Mouse (Mus musculus): Measurements from ENCODE around the gene Sgms1.
A peak's percentile ranks its signal among the peaks of the same experiment; 100 is the strongest.

Sgms1 gene

GRCm38 (mm10) chr19:32199133-32199532 lies 190.4 kb downstream of the Sgms1 start:
- DNase-seq: no peak

DNA sequence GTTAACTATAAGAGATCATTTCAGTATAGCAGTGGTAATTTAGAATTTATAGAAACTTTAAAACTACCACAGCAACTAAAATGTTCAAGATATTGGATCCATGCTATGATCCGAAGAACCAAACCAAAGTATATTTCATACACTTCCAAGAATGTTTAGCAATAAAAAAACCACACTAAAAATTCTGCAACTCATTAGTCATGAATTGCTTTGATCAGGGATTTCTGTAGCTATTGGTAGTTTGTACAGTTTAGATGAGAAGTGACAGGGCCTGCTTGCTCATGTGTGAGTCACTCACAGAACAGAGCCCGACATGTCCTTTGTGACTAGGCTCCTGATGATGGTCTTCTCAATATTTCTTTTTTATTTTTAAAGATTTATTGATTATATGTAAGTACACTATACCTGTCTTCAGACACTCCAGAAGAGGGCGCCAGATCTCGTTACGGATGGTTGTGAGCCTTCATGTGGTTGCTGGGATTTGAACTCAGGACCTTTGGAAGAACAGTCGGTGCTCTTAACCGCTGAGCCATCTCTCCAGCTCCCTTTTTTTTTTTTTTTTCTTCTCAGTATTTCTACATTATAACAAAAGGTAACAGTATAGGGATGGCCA lies 190.9 kb downstream of the Sgms1 start:
- DNase-seq: no peak

GRCm38 (mm10) chr19:32196976-32197819 lies 192.3 kb downstream of the Sgms1 start:
- no peak for DNase-seq

- no peak for DNase-seq
These were observed 193.3 kb downstream of the Sgms1 start for GRCm38 (mm10) chr19:32196222-32196621.

GRCm38 (mm10) chr19:32194863-32195262 lies 194.7 kb downstream of the Sgms1 start:
- no peak for DNase-seq

DNA sequence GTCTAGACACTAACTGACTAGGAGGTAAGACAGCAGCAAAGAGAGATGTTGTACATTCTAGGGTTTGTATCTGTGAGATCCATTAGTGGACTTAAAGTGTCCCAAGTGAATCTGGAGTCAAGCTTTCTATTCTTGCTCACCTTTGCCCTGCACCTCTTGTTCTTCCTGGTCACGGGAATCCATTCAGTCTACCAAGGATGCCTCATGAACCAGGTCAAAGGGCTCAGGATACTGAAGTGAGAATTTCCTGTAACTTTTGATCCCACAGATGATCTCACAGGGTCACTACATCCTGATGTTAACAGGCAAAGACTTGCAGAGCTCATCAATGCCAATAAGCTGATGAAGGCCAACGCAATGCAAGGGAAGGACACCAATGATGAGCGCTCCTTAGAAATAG lies 195.4 kb downstream of the Sgms1 start:
- peak; percentile 36 for DNase-seq

- no peak for DNase-seq
These were observed 197.9 kb downstream of the Sgms1 start for GRCm38 (mm10) chr19:32191596-32191995.

DNA sequence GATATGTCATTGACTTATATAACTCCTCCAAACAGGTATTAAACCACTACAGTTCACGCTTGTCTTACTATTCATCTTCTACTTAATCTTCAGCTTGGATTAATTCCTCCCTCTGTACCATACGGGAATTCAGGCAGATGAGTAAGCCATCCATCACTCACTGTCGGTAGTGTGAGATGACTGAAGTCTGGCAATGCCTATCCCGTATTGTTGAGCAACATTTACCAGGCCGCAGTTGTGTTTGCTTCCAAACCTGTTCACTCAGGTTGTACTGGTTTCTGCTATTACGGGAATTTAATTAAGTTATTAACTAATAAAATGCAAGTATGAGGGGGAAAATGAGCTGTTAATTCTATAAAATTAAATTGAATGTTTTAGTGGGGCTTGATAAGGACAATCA lies 199.6 kb downstream of the Sgms1 start:
- no peak for DNase-seq

DNA sequence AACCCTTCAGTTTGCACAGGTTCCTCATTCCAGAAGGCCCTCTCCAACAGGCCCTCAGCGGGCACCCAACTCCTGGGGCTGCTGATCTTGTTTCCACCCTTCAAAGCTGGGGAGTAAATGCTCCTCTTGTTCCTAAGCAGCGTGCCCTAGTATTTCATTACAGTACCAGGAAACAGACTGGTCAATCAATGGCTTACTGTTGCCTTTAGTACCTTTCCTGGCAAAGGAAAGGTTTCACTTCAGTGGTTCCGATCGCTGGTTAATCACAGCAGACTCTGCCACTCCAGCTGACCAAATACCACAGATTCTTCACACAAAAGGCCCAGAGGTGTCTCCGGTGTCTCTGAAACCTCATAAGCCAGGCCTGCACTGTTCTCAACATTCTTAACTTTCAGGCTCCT lies 200.5 kb downstream of the Sgms1 start:
- DNase-seq: peak; percentile 76

- peak; percentile 48 for DNase-seq
These were observed 202.9 kb downstream of the Sgms1 start for GRCm38 (mm10) chr19:32186594-32187092.

GRCm38 (mm10) chr19:32183005-32183404 lies 206.5 kb downstream of the Sgms1 start:
- DNase-seq: no peak

DNA sequence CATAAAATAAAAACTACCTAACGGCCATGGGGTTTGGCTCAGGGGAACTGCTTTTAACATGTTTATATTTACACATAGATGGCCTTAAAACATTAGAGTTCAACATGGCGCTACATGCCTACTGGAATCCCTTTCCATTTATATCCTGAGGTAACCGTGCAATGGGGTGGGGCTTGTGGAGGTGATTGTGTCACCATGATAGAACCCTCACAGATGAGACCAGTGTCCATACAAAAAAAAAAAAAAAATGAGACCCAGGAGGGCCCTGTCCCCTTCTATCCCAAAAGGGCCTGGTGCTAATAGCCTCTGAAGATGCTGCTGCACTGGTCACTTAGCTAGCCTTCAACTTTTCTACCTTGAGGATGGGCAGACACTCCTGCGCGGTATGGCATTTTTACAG lies 207.0 kb downstream of the Sgms1 start:
- DNase-seq: no peak

DNA sequence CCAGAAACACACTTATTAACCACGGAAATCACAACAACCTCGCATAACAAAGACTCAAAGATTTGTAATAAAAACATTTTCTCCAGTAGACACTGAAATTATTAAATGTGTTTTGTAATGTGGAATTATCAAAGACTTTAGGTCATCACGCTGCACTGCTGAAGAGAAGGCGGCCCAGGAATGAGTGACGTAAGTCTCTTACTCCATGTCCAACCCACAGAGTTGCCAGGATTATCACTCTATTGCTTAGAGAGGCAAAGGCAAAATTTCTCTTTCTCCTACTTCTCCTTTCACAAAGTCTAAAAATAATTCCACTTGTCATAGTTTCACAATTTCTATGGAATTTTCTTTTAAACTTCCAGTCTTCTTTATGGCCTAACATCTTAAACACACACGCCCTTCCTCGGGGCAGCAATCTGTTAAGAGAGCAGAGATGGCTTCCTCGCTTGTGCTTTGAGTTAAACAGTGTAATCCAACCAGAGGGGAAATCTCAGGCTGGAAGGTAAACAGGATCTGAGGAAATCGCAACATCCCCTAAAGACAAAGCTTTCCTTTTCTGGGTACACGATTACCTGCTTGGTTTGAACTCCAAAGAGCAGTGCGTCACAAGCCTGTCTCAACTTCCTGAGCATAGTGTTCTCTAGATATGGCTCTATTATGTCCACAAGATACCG lies 207.7 kb downstream of the Sgms1 start:
- no peak for DNase-seq

- DNase-seq: peak; percentile 81
These were observed 208.5 kb downstream of the Sgms1 start for GRCm38 (mm10) chr19:32180756-32181674.

DNA sequence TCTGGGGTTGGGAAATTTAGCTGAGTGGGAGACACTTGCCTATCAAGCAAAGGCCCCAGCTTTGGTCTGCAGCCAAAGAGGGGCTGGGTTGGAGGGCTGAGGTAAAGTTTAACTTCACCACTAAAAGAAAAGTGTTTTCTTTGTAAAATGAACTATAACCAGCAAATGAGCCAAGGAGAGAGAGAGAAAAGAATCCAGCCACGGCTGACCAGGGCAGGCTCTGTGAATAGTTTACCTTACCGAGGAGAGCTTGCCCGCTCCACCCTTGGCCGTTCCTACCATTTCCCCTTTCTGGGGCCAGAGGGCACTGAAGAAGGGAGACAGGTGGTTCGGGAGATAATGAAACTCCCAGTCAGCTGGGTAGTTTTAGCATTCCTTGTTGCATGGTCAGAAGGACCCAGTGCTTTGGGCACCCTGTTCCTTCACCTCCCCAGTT lies 209.5 kb downstream of the Sgms1 start:
- peak; percentile 89 for DNase-seq

GRCm38 (mm10) chr19:32179514-32179913 lies 210.0 kb downstream of the Sgms1 start:
- no peak for DNase-seq

- DNase-seq: no peak
These were observed 211.4 kb downstream of the Sgms1 start for GRCm38 (mm10) chr19:32178161-32178560.

DNA sequence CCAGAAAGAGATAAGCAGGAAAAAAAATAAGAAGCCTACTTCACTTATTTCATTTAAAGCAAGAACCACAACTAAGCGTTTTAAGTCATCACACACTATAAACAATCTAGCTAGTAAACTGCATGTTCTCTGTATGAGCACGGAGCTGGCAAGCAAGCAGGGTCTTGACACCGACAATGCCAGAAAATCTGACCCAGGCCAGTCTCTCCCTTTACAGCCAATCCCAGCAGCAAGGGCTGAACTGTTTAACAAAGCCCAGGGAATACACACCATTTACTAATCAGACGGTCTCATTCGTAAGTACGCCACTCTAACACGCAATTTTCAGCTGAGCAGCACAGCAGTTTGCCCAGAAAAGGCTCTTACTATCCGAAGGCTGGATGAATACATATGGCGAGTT lies 213.1 kb downstream of the Sgms1 start:
- no peak for DNase-seq

DNA sequence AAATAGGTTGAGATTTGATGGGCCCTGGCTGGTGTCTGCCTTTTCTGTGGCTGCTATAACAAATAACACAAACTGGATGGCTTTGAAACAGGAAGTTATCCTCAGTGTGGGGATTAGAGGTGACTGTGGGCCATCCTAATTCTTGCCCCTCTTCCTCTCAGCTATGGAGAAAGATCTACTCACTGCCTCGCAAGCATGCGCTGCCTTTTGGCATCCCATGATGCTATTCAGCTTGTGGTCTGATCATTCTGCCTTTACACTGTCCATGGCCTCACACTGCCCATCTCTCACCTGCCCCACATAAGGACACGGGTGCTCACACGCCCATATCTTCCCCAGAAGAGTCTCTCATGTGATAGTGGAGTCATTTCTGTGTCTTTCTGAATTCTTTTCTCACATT lies 213.5 kb downstream of the Sgms1 start:
- DNase-seq: no peak

- DNase-seq: no peak
These were observed 214.5 kb downstream of the Sgms1 start for GRCm38 (mm10) chr19:32175013-32175412.

DNA sequence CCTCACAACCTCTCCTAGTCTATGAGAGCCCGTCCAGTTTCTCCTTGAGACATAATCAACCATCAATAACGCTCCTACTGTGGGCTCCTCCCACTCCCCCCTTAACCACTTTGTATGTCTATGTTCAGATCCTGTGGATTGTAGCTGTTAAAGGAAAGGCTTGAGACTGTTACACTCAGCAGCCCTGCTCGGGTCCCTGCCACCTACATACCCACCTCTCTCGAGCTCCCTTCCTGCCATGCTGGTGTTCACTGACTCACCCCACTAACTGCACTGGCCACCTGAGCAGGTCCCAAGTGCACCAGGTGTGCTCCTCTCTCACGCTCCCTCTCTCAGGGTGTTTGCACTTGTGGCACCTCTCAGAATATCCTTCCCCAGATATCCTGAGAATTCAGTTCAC lies 215.0 kb downstream of the Sgms1 start:
- no peak for DNase-seq

DNA sequence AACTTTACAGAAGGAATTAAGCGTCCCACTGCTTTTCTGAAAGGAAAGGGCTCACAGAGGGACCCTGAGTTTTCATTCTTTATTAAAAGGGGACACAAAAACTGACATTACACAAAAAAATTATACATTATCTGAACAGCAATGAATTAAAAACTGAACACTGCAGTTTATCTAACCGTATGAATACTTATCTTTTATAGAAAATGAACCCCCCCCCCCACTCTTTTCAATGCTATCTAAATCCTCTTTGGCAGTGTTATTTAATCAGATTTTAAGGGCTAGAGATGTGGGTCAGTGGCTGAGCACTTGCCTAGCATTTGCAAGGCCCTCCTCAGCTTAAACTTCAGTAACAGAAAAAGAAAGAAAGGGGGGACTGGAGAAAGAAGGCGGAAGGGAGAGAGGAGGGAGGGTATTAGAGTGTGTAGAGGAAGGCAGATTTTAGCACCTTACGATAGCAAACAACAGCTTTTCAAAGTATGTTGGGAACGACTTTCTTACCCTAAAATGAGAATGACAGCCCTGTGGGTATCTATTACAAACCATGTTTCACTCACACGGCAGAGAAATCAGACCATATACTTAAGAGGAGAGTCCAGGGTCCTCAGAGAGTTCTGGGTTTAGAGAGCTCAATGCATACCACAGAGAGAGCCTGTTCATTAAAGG lies 215.9 kb downstream of the Sgms1 start:
- no peak for DNase-seq
